Mouse (Mus musculus): Measurements from ENCODE around the gene Lpin3.
A peak's percentile ranks its signal among the peaks of the same experiment; 100 is the strongest.

Lpin3 gene

GRCm38 (mm10) chr2:160880453-160881195 lies at the start of gene Lpin3:
TSS of gene Lpin3 (plus strand) at chr2:160880670.
- no peak for ATAC-seq (ENCODE audit: insufficient number of reproducible peaks, low FRiP score, low TSS enrichment)

- ATAC-seq (ENCODE audit: insufficient number of reproducible peaks, low FRiP score, low TSS enrichment) = no peak
These were observed 39.6 kb upstream of the Lpin3 start for GRCm38 (mm10) chr2:160840838-160841237.

- no peak for ATAC-seq (ENCODE audit: insufficient number of reproducible peaks, low FRiP score, low TSS enrichment)
These were observed 32.8 kb upstream of the Lpin3 start for GRCm38 (mm10) chr2:160847664-160848063.

- ATAC-seq (ENCODE audit: insufficient number of reproducible peaks, low FRiP score, low TSS enrichment) = no peak
These were observed 32.3 kb upstream of the Lpin3 start for GRCm38 (mm10) chr2:160848186-160848585.

- ATAC-seq (ENCODE audit: insufficient number of reproducible peaks, low FRiP score, low TSS enrichment) = no peak
These were observed 30.7 kb upstream of the Lpin3 start for GRCm38 (mm10) chr2:160849617-160850240.

- no peak for ATAC-seq (ENCODE audit: insufficient number of reproducible peaks, low FRiP score, low TSS enrichment)
These were observed 30.1 kb upstream of the Lpin3 start for GRCm38 (mm10) chr2:160850360-160850759.

GRCm38 (mm10) chr2:160854687-160855086 lies 25.8 kb upstream of the Lpin3 start:
- ATAC-seq (ENCODE audit: insufficient number of reproducible peaks, low FRiP score, low TSS enrichment) = peak; percentile 61; the same call in 1 of the 2 replicates

GRCm38 (mm10) chr2:160856359-160857102 lies 23.9 kb upstream of the Lpin3 start:
- ATAC-seq (ENCODE audit: insufficient number of reproducible peaks, low FRiP score, low TSS enrichment) = no peak

GRCm38 (mm10) chr2:160860363-160860762 lies 20.1 kb upstream of the Lpin3 start:
- ATAC-seq (ENCODE audit: insufficient number of reproducible peaks, low FRiP score, low TSS enrichment) = no peak

- ATAC-seq (ENCODE audit: insufficient number of reproducible peaks, low FRiP score, low TSS enrichment) = no peak
These were observed 16.4 kb upstream of the Lpin3 start for GRCm38 (mm10) chr2:160864112-160864511.

GRCm38 (mm10) chr2:160865266-160865665 lies 15.2 kb upstream of the Lpin3 start:
- peak; percentile 61; the same call in 1 of the 2 replicates for ATAC-seq (ENCODE audit: insufficient number of reproducible peaks, low FRiP score, low TSS enrichment)

- ATAC-seq (ENCODE audit: insufficient number of reproducible peaks, low FRiP score, low TSS enrichment) = no peak
These were observed 11.0 kb upstream of the Lpin3 start for GRCm38 (mm10) chr2:160869446-160869845.

GRCm38 (mm10) chr2:160871310-160871709 lies 9.2 kb upstream of the Lpin3 start:
- no peak for ATAC-seq (ENCODE audit: insufficient number of reproducible peaks, low FRiP score, low TSS enrichment)

- ATAC-seq (ENCODE audit: insufficient number of reproducible peaks, low FRiP score, low TSS enrichment) = peak; percentile 78
These were observed 8.1 kb upstream of the Lpin3 start for GRCm38 (mm10) chr2:160872395-160872794.

GRCm38 (mm10) chr2:160872890-160873382 lies 7.5 kb upstream of the Lpin3 start, which contains the start of gene Zhx3:
TSS of gene Zhx3 (minus strand) at chr2:160872998.
- peak; percentile 87 for ATAC-seq (ENCODE audit: insufficient number of reproducible peaks, low FRiP score, low TSS enrichment)

GRCm38 (mm10) chr2:160874231-160874877 lies 6.1 kb upstream of the Lpin3 start:
- ATAC-seq (ENCODE audit: insufficient number of reproducible peaks, low FRiP score, low TSS enrichment) = no peak

GRCm38 (mm10) chr2:160876115-160876514 lies 4.4 kb upstream of the Lpin3 start:
- no peak for ATAC-seq (ENCODE audit: insufficient number of reproducible peaks, low FRiP score, low TSS enrichment)

GRCm38 (mm10) chr2:160881462-160882101 lies 1.1 kb downstream of the Lpin3 start:
- ATAC-seq (ENCODE audit: insufficient number of reproducible peaks, low FRiP score, low TSS enrichment) = no peak

- no peak for ATAC-seq (ENCODE audit: insufficient number of reproducible peaks, low FRiP score, low TSS enrichment)
These were observed 2.0 kb downstream of the Lpin3 start for GRCm38 (mm10) chr2:160882436-160882835.

GRCm38 (mm10) chr2:160883912-160884311 lies 3.4 kb downstream of the Lpin3 start:
- ATAC-seq (ENCODE audit: insufficient number of reproducible peaks, low FRiP score, low TSS enrichment) = no peak
